Mouse (Mus musculus) stomach, postnatal 0 days (tissue): ENCODE measurements around the gene Macrod1.

ENCODE experiments used
- CTCF ChIP-seq: IDR thresholded peaks from 2 replicates; pipeline ENCODE4 v1.5.1; 2016; ENCODE audit warnings: antibody characterized with exemption, low read depth, mild to moderate bottlenecking, moderate library complexity
- EP300 ChIP-seq: optimal IDR thresholded peaks from 2 replicates; pipeline ENCODE3; 2016; ENCODE audit warnings: antibody characterized with exemption

- no peak for TF ChIP-seq CTCF
- no peak for TF ChIP-seq EP300
Observed at GRCm38 (mm10) chr19:7041171-7041570, 15.4 kb upstream of the Macrod1 start.
